Comparison of ENCODE assay signal across 8 mouse cellular contexts in genomic region chrX:100767885-100768626, GRCm38 (mm10). TPM values are rescaled to one million over a fixed set of nuclear protein-coding genes. Genes with fewer than 3 reads are reported as not detected.
A peak's percentile ranks its signal among the peaks of the same experiment; 100 is the strongest.
DNase-seq lines count a peak whose midpoint lies in the region; ATAC-seq lines count a peak whose summit lies in the region.

No protein-coding gene starts in this region.

- no peaks in the 10 kb centered on the region for H3K9me3 ChIP-seq in neural tube, embryonic 11.5 days (ENCODE audit: control insufficient read depth, low read length)
- no peaks in the 10 kb centered on the region for H3K9me3 ChIP-seq in limb, embryonic 10.5 days (replicated peaks)
- H3K9me3 ChIP-seq in stomach, embryonic 15.5 days = no peaks in the 10 kb centered on the region

- H3K9ac ChIP-seq in neural tube, embryonic 11.5 days (ENCODE audit: low read length) = peak overlapping the region; percentile 54
- no peak overlapping the region for H3K9ac ChIP-seq in stomach, embryonic 15.5 days

- H3K4me3 ChIP-seq in neural tube, embryonic 11.5 days (ENCODE audit: low read depth, low read length) = peak overlapping the region; percentile 43
- H3K4me3 ChIP-seq in limb, embryonic 10.5 days = peak overlapping the region; percentile 60
- H3K4me3 ChIP-seq in stomach, embryonic 15.5 days (replicated peaks) = peak overlapping the region; percentile 37

- H3K4me2 ChIP-seq in neural tube, embryonic 11.5 days (ENCODE audit: low read depth) = peak overlapping the region; percentile 75
- H3K4me2 ChIP-seq in stomach, embryonic 15.5 days = peak overlapping the region; percentile 86

- H3K4me1 ChIP-seq in neural tube, embryonic 11.5 days (ENCODE audit: control insufficient read depth, insufficient read depth, low read length) = no peaks in the 10 kb centered on the region
- peaks cover 6% of the 10 kb centered on the region; the same call in 1 of the 2 replicates for H3K4me1 ChIP-seq in limb, embryonic 10.5 days
- H3K4me1 ChIP-seq in stomach, embryonic 15.5 days = no peaks in the 10 kb centered on the region

- H3K36me3 ChIP-seq in neural tube, embryonic 11.5 days (ENCODE audit: control insufficient read depth, insufficient read depth, low read length) = no peaks in the 10 kb centered on the region
- H3K36me3 ChIP-seq in limb, embryonic 10.5 days = no peaks in the 10 kb centered on the region
- no peaks in the 10 kb centered on the region for H3K36me3 ChIP-seq in stomach, embryonic 15.5 days

- no peaks in the 10 kb centered on the region for H3K27me3 ChIP-seq in neural tube, embryonic 11.5 days (ENCODE audit: control insufficient read depth, insufficient read depth, low read length)
- H3K27me3 ChIP-seq in limb, embryonic 10.5 days (ENCODE audit: low read depth, poor library complexity, severe bottlenecking) = peaks cover 72% of the 10 kb centered on the region
- H3K27me3 ChIP-seq in stomach, embryonic 15.5 days (replicated peaks) = peaks cover 7% of the 10 kb centered on the region; the same call in 1 of the 2 replicates

- no peak for DNase-seq in cerebellum, adult 18-20 months
- DNase-seq in neural tube, embryonic 11.5 days (ENCODE audit: low spot score) = no peak
- no peak for DNase-seq in neural tube, embryonic 10.5 days (ENCODE audit: extremely low spot score, low spot score)
- no peak for DNase-seq in limb, embryonic 10.5 days (ENCODE audit: low spot score)
- DNase-seq in urinary bladder, adult 2 months (ENCODE audit: low spot score) = no peak
- no peak for DNase-seq in thymus, postnatal 14 days

- WGBS in neural tube, embryonic 11.5 days = 30% methylated on average over 24 of the region's 36 CpGs
- WGBS in limb, embryonic 10.5 days = 20% methylated on average over 36 of the region's 36 CpGs
- 39% methylated on average over 26 of the region's 36 CpGs for WGBS in stomach, embryonic 15.5 days

- peak; percentile 22 for ATAC-seq in cerebellum, adult (ENCODE audit: insufficient number of reproducible peaks, low FRiP score, low TSS enrichment)
- peak; percentile 66 for ATAC-seq in neural tube, embryonic 11.5 days (ENCODE audit: insufficient read depth, low FRiP score, low TSS enrichment)
- ATAC-seq in stomach, embryonic 15.5 days (ENCODE audit: insufficient read depth, low FRiP score, low read depth) = no peak

- H3K27ac ChIP-seq in neural tube, embryonic 11.5 days (ENCODE audit: low read depth, low read length) = no peak overlapping the region
- H3K27ac ChIP-seq in limb, embryonic 10.5 days = no peak overlapping the region
- H3K27ac ChIP-seq in stomach, embryonic 15.5 days = no peak overlapping the region

RNA-seq across cellular contexts. Expression of gene Dlg3, which starts 0.5 kb away (rescaled TPM):
- polyA plus RNA-seq in neural tube, embryonic 11.5 days (2014; fragmentation: Nextera tagmentation; extraction: Ambion mirVana) = 4.8 and 5.1 TPM in 2 replicates
- 15.7 and 17.4 TPM in 2 replicates for polyA plus RNA-seq in limb, embryonic 10.5 days (2016; fragmentation: Nextera tagmentation; extraction: Ambion mirVana)
- polyA plus RNA-seq in stomach, embryonic 15.5 days (2015; fragmentation: Nextera tagmentation; extraction: Ambion mirVana) = 3.0 and 3.8 TPM in 2 replicates
- 29.3 and 33.7 TPM in 2 replicates for polyA plus RNA-seq in urinary bladder, adult 2 months (2012; rRNA removed)

RNA-seq across cellular contexts. Expression of gene Gdpd2, which starts 38.4 kb away (rescaled TPM):
- 7.0 and 8.0 TPM in 2 replicates for polyA plus RNA-seq in neural tube, embryonic 11.5 days (2014; fragmentation: Nextera tagmentation; extraction: Ambion mirVana)
- polyA plus RNA-seq in limb, embryonic 10.5 days (2016; fragmentation: Nextera tagmentation; extraction: Ambion mirVana) = 1.4 and 1.5 TPM in 2 replicates
- polyA plus RNA-seq in stomach, embryonic 15.5 days (2015; fragmentation: Nextera tagmentation; extraction: Ambion mirVana) = 7.0 and 7.8 TPM in 2 replicates
- polyA plus RNA-seq in urinary bladder, adult 2 months (2012; rRNA removed) = 0.28 and 0.45 TPM in 2 replicates
